Mouse (Mus musculus): ENCODE measurements at regions not wholly inside any gene's neighbourhood (a gene's known extent, or its start where the extent isn't known, plus 50 kb on each side); places are given as distances from the start of the nearest gene placed in this dataset.

DNA sequence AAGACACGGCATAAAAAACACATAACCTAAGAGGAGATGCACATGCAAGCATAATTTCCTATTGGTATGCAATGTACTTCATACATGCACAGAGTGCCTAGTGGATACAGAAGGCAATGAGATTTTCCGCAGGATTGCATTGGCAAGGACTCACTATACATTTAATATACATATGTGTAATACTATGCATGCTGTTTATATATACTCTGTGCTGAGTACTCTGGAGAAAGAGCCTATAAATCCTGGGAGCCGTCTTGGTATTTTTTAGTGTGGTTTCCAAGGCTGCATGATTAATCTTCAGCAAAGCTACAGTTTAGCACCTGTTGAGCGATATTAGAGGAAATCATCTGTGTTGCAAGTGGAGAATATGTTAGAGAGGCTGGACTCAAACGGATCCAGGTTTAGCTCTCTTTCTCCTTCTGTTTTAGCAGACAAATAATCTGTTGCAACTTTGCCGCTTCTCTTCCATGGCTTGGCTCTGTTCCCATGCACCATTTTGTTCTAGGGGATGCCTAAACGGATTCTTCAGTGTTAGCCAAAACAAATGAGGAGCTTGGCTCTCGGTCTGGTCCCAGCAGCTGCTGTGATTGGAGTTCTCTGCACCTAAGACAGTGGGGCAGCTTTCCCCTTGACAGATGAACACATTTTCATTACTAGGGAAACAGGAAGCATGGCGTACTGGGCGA is 459.0 kb downstream of the Sorl1 start:
- Histone ChIP-seq H3K4me1 (replicated peaks; ENCODE audit: control insufficient read depth in 2 of 2, insufficient read depth in 2 of 2, low read length in 1 of 2) (no peaks in the 10 kb centered on the region), H3K27me3 (ENCODE audit: control insufficient read depth, insufficient read depth, low read length) (no peaks in the 10 kb centered on the region), H3K4me3 (ENCODE audit: insufficient read depth in 1 of 2, low read depth in 2 of 2, low read length in 2 of 2) (no peak overlapping the region), H3K4me2 (ENCODE audit: low read depth) (no peak overlapping the region), H3K36me3 (replicated peaks; ENCODE audit: control insufficient read depth, insufficient read depth, low read depth) (no peaks in the 10 kb centered on the region), H3K9me3 (ENCODE audit: control insufficient read depth, low read length) (no peaks in the 10 kb centered on the region), H3K27ac (no peak overlapping the region), H3K9ac (replicated peaks) (no peak overlapping the region)
- WGBS (ENCODE audit: insufficient replicate concordance) = 61% methylated on average over 10 of the region's 10 CpGs
- ATAC-seq (ENCODE audit: insufficient read depth) (no peak), DNase-seq (ENCODE audit: low read depth in 3 of 3, low spot score in 3 of 3) (no peak)
- no peak for TF ChIP-seq EP300 (IDR thresholded peaks at IDR 0.05; ENCODE audit: low read depth)
- no peak for TF ChIP-seq CTCF (IDR thresholded peaks at IDR 0.05; ENCODE audit: low read depth)

DNA sequence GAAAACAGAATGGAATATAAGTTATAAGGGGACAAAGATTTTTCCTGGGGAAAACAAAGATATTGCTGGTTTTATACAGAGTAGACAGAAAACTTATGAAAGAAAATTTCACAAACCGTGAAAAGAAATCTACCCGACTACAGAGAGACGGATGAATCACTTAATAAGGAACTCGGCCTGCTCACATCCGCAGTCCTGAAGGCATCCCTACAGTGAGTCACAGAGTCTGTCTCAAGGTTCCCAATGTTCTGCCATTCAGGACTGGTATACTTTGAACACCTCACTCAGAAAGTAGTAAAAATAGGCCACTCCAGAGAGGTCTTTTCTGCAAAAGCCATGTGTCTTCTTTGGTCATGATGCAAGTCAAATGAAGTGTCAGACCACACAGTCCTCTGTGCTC is 463.5 kb downstream of the Sorl1 start:
- Histone ChIP-seq H3K4me1 (replicated peaks; ENCODE audit: control insufficient read depth in 2 of 2, insufficient read depth in 2 of 2, low read length in 1 of 2) (no peaks in the 10 kb centered on the region), H3K27ac (no peak overlapping the region), H3K9ac (replicated peaks) (no peak overlapping the region), H3K4me3 (ENCODE audit: insufficient read depth in 1 of 2, low read depth in 2 of 2, low read length in 2 of 2) (no peak overlapping the region), H3K36me3 (replicated peaks; ENCODE audit: control insufficient read depth, insufficient read depth, low read depth) (no peaks in the 10 kb centered on the region), H3K4me2 (ENCODE audit: low read depth) (no peak overlapping the region), H3K27me3 (ENCODE audit: control insufficient read depth, insufficient read depth, low read length) (no peaks in the 10 kb centered on the region), H3K9me3 (ENCODE audit: control insufficient read depth, low read length) (no peaks in the 10 kb centered on the region)
- DNase-seq (ENCODE audit: low read depth in 3 of 3, low spot score in 3 of 3) (no peak), ATAC-seq (ENCODE audit: insufficient read depth) (no peak)
- TF ChIP-seq CTCF (IDR thresholded peaks at IDR 0.05; ENCODE audit: low read depth) (no peak), EP300 (IDR thresholded peaks at IDR 0.05; ENCODE audit: low read depth) (no peak)
- WGBS (ENCODE audit: insufficient replicate concordance) = 84% methylated on average over 5 of the region's 5 CpGs

DNA sequence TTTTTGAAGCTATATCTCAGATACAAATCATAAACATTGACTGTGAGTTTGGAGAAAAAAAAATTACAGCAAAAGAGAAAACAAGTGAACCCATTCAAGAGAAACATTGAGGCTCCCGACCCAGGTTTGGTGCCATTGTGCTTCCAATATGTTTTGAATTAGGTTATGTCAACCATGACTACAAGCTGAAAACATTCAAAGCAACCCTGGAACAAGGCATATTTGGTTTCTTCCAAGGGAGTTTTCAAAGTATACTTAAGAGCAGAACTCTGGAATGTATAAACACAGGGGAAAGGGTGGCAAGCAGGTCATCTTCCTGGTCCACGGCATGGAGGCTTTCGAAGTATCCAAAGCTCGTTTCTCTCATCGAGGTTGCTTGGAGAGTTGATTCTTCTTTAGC is 464.1 kb downstream of the Sorl1 start:
- H3K27me3 ChIP-seq (ENCODE audit: control insufficient read depth, insufficient read depth, low read length) = no peaks in the 10 kb centered on the region
- no peaks in the 10 kb centered on the region for H3K36me3 ChIP-seq (replicated peaks; ENCODE audit: control insufficient read depth, insufficient read depth, low read depth)
- no peak for TF ChIP-seq CTCF (IDR thresholded peaks at IDR 0.05; ENCODE audit: low read depth)
- TF ChIP-seq EP300 (IDR thresholded peaks at IDR 0.05; ENCODE audit: low read depth) = no peak
- ATAC-seq (ENCODE audit: insufficient read depth) (no peak), DNase-seq (ENCODE audit: low read depth in 3 of 3, low spot score in 3 of 3) (no peak)
- H3K4me1 ChIP-seq (replicated peaks; ENCODE audit: control insufficient read depth in 2 of 2, insufficient read depth in 2 of 2, low read length in 1 of 2) = no peaks in the 10 kb centered on the region
- H3K27ac ChIP-seq = no peak overlapping the region
- no peak overlapping the region for H3K4me2 ChIP-seq (ENCODE audit: low read depth)
- H3K9ac ChIP-seq (replicated peaks) = no peak overlapping the region
- no peaks in the 10 kb centered on the region for H3K9me3 ChIP-seq (ENCODE audit: control insufficient read depth, low read length)
- no peak overlapping the region for H3K4me3 ChIP-seq (ENCODE audit: insufficient read depth in 1 of 2, low read depth in 2 of 2, low read length in 2 of 2)
- 71% methylated on average over 5 of the region's 5 CpGs for WGBS (ENCODE audit: insufficient replicate concordance)

DNA sequence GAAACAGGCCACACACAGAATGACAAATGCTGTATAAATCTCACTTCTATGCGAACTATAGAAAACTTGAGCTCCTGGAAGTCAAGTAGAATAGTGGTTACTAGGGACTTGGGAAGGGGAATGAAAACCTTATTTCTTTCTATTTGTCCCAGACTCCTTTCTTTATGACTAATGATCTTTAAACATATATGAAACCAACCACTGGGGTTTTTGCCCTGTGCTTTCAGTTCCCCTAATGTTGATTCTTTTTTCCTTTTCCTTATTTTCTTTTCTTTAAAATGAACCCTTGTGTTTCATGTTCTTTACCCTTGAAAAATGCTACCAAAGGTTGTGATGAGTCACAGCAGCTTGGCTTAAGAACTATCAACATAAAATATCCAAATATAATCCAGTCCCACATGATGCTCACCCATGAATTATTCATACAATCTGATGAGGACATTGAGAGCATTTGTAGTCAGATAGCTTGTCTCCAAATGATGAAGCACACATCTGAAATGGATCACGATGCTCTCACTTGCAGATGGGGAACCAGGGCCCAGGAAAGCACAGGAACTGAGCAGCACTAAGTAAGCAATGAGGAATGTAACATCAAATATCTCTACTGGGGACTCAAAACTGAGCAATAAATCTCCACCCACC is 470.2 kb upstream of the Ubash3b start:
- 50% methylated on average over 2 of the region's 2 CpGs for WGBS (ENCODE audit: insufficient replicate concordance)
- no peak for TF ChIP-seq CTCF (IDR thresholded peaks at IDR 0.05; ENCODE audit: low read depth)
- TF ChIP-seq EP300 (IDR thresholded peaks at IDR 0.05; ENCODE audit: low read depth) = no peak
- Histone ChIP-seq H3K4me2 (ENCODE audit: low read depth) (no peak overlapping the region), H3K36me3 (replicated peaks; ENCODE audit: control insufficient read depth, insufficient read depth, low read depth) (no peaks in the 10 kb centered on the region), H3K27ac (no peak overlapping the region), H3K9ac (replicated peaks) (no peak overlapping the region), H3K27me3 (ENCODE audit: control insufficient read depth, insufficient read depth, low read length) (no peaks in the 10 kb centered on the region), H3K4me1 (replicated peaks; ENCODE audit: control insufficient read depth in 2 of 2, insufficient read depth in 2 of 2, low read length in 1 of 2) (no peaks in the 10 kb centered on the region), H3K4me3 (ENCODE audit: insufficient read depth in 1 of 2, low read depth in 2 of 2, low read length in 2 of 2) (no peak overlapping the region), H3K9me3 (ENCODE audit: control insufficient read depth, low read length) (no peaks in the 10 kb centered on the region)
- ATAC-seq (ENCODE audit: insufficient read depth) (no peak), DNase-seq (ENCODE audit: low read depth in 3 of 3, low spot score in 3 of 3) (no peak)

GRCm38 (mm10) chr9:41621341-41621740 is 459.8 kb upstream of the Ubash3b start:
- H3K27me3 ChIP-seq (ENCODE audit: control insufficient read depth, insufficient read depth, low read length) = no peaks in the 10 kb centered on the region
- no peaks in the 10 kb centered on the region for H3K9me3 ChIP-seq (ENCODE audit: control insufficient read depth, low read length)
- 56% methylated on average over 8 of the region's 8 CpGs for WGBS (ENCODE audit: insufficient replicate concordance)
- no peaks in the 10 kb centered on the region for H3K4me1 ChIP-seq (replicated peaks; ENCODE audit: control insufficient read depth in 2 of 2, insufficient read depth in 2 of 2, low read length in 1 of 2)
- DNase-seq (ENCODE audit: low read depth in 3 of 3, low spot score in 3 of 3) = no peak
- H3K4me2 ChIP-seq (ENCODE audit: low read depth) = no peak overlapping the region
- no peak overlapping the region for H3K9ac ChIP-seq (replicated peaks)
- no peak for TF ChIP-seq CTCF (IDR thresholded peaks at IDR 0.05; ENCODE audit: low read depth)
- TF ChIP-seq EP300 (IDR thresholded peaks at IDR 0.05; ENCODE audit: low read depth) = no peak
- no peak for ATAC-seq (ENCODE audit: insufficient read depth)
- no peak overlapping the region for H3K27ac ChIP-seq
- no peaks in the 10 kb centered on the region for H3K36me3 ChIP-seq (replicated peaks; ENCODE audit: control insufficient read depth, insufficient read depth, low read depth)
- H3K4me3 ChIP-seq (ENCODE audit: insufficient read depth in 1 of 2, low read depth in 2 of 2, low read length in 2 of 2) = no peak overlapping the region

All from liver, embryonic 14.5 days (tissue).